Mouse (Mus musculus) layer of hippocampus, adult 2 months (tissue): ENCODE results near the gene Ndufb7. TPM values are rescaled to one million over a fixed set of nuclear protein-coding genes. Genes with fewer than 3 reads are reported as not detected.

Source experiments
- DNase-seq, 2 experiments: peaks; one replicate each; pipeline ENCODE4 v3.0.0; 2022; ENCODE audit warnings: low spot score in 2 of 2
- H3K27ac ChIP-seq: fragments of 200-600 bp; 2 replicates; pipeline ENCODE4 v1.8.1; 2022
- H3K4me3 ChIP-seq: fragments of 200-600 bp; 2 replicates; pipeline ENCODE4 v1.8.1; 2022; ENCODE audit warnings: mild to moderate bottlenecking
- CTCF ChIP-seq: fragments of 200-600 bp; conservative IDR thresholded peaks from 2 replicates; pipeline ENCODE4 v1.8.1; 2022; ENCODE audit warnings: antibody characterized with exemption, mild to moderate bottlenecking, moderate library complexity
- total RNA-seq, 2 experiments: library from RNA; stranded (reverse); gene quantifications; 2 replicates each; pipeline ENCODE4 v1.2.3; 2021

Ndufb7 gene
- total RNA-seq, 2 experiments from 2014 or later: 154 to 156 TPM

- peak; percentile 0 to 9 for DNase-seq
- no peak overlapping the region for H3K4me3 ChIP-seq
These were observed 11.9 kb downstream of the Ndufb7 start for GRCm38 (mm10) chr8:83578131-83579055.

GRCm38 (mm10) chr8:83579676-83580075 is 13.2 kb downstream of the Ndufb7 start:
- DNase-seq: peak; percentile 0 to 1
- Histone ChIP-seq H3K4me3 (no peak overlapping the region), H3K27ac (no peak overlapping the region)
- no peak for TF ChIP-seq CTCF

More at GRCm38 (mm10) chr8:83578131-83579055, 11.9 kb downstream of the Ndufb7 start:
- TF ChIP-seq CTCF: no peak
- H3K27ac ChIP-seq: peak overlapping the region; percentile 61; the same call in 1 of the 2 replicates

- Histone ChIP-seq H3K27ac (no peak overlapping the region), H3K4me3 (no peak overlapping the region)
- TF ChIP-seq CTCF: no peak
- DNase-seq: peak in 1 of 2 experiments; percentile 7
These were observed 14.4 kb downstream of the Ndufb7 start for GRCm38 (mm10) chr8:83580826-83581225.

- no peak for TF ChIP-seq CTCF
- Histone ChIP-seq H3K4me3 (no peak overlapping the region), H3K27ac (no peak overlapping the region)
- peak in 1 of 2 experiments; percentile 6 for DNase-seq
These were observed 15.8 kb downstream of the Ndufb7 start for GRCm38 (mm10) chr8:83582226-83582625.

- Histone ChIP-seq H3K4me3 (no peak overlapping the region), H3K27ac (no peak overlapping the region)
- no peak for TF ChIP-seq CTCF
- DNase-seq: no peak
These were observed 16.8 kb downstream of the Ndufb7 start for GRCm38 (mm10) chr8:83583236-83583635.

- no peak overlapping the region for H3K27ac ChIP-seq
- no peak for TF ChIP-seq CTCF
- DNase-seq: no peak
- H3K4me3 ChIP-seq: no peak overlapping the region
These were observed 18.3 kb downstream of the Ndufb7 start for GRCm38 (mm10) chr8:83584771-83585170.

GRCm38 (mm10) chr8:83585333-83585732 is 18.9 kb downstream of the Ndufb7 start:
- Histone ChIP-seq H3K4me3 (no peak overlapping the region), H3K27ac (no peak overlapping the region)
- DNase-seq: no peak
- no peak for TF ChIP-seq CTCF

GRCm38 (mm10) chr8:83587644-83588043 is 21.2 kb downstream of the Ndufb7 start:
- Histone ChIP-seq H3K4me3 (no peak overlapping the region), H3K27ac (no peak overlapping the region)
- DNase-seq: no peak
- no peak for TF ChIP-seq CTCF

- DNase-seq: no peak
- no peak overlapping the region for H3K4me3 ChIP-seq
- TF ChIP-seq CTCF: no peak
- H3K27ac ChIP-seq: no peak overlapping the region
These were observed 22.4 kb downstream of the Ndufb7 start for GRCm38 (mm10) chr8:83588886-83589285.

- no peak for DNase-seq
- peak; percentile 62 for TF ChIP-seq CTCF
- Histone ChIP-seq H3K4me3 (no peak overlapping the region), H3K27ac (no peak overlapping the region)
These were observed 24.1 kb downstream of the Ndufb7 start for GRCm38 (mm10) chr8:83590488-83591023.

GRCm38 (mm10) chr8:83592682-83593081 is 26.2 kb downstream of the Ndufb7 start:
- no peak for TF ChIP-seq CTCF
- DNase-seq: no peak
- Histone ChIP-seq H3K4me3 (peak overlapping the region; percentile 87), H3K27ac (peak overlapping the region; percentile 98; the same call in 1 of the 2 replicates)

GRCm38 (mm10) chr8:83593325-83594166 is 27.1 kb downstream of the Ndufb7 start:
- H3K4me3 ChIP-seq: peak overlapping the region; percentile 87
- peak overlapping the region; percentile 98 for H3K27ac ChIP-seq
- no peak for DNase-seq
- TF ChIP-seq CTCF: no peak
